Mouse (Mus musculus) cortical plate, adult 2 months (tissue): Measurements from ENCODE around the gene Pemt. TPM values are rescaled to one million over a fixed set of nuclear protein-coding genes. Genes with fewer than 3 reads are reported as not detected.
A peak's percentile ranks its signal among the peaks of the same experiment; 100 is the strongest.

Source experiments
- H3K27ac ChIP-seq: fragments of 200-500 bp; 2 replicates; pipeline ENCODE4 v1.5.1; 2012; ENCODE audit warnings: low read length, control low read depth, inconsistent platforms; ENCODE audit not compliant: insufficient read depth
- H3K4me1 ChIP-seq: fragments of 200-500 bp; 2 replicates; pipeline ENCODE4 v1.6.1; 2011; ENCODE audit warnings: low read length; ENCODE audit not compliant: control insufficient read depth, insufficient read depth
- H3K4me3 ChIP-seq: fragments of 200-500 bp; 2 replicates; pipeline ENCODE4 v1.5.1; 2011; ENCODE audit warnings: mild to moderate bottlenecking, low read length, control low read depth; ENCODE audit not compliant: insufficient read depth
- CTCF ChIP-seq: fragments of 200-500 bp; IDR thresholded peaks from 2 replicates; pipeline ENCODE4 v1.5.1; 2011; ENCODE audit warnings: mild to moderate bottlenecking, control low read depth, low read length; ENCODE audit not compliant: insufficient read depth; ENCODE audit errors: extremely low read depth
- POLR2A ChIP-seq: fragments of 200-500 bp; IDR thresholded peaks from 2 replicates; pipeline ENCODE4 v1.6.1; 2011; ENCODE audit warnings: mild to moderate bottlenecking, low read length, control low read depth; ENCODE audit not compliant: insufficient read depth; ENCODE audit errors: extremely low read depth
- polyA plus RNA-seq: library from polyadenylated mRNA; depleted of rRNA; stranded (reverse); fragments of >200 nt; gene quantifications from 2 replicates; pipeline ENCODE4 v1.2.3, GENCODE M21; 2012

Gene Pemt
- polyA plus RNA-seq, 1 experiment = 7.1 TPM

DNA sequence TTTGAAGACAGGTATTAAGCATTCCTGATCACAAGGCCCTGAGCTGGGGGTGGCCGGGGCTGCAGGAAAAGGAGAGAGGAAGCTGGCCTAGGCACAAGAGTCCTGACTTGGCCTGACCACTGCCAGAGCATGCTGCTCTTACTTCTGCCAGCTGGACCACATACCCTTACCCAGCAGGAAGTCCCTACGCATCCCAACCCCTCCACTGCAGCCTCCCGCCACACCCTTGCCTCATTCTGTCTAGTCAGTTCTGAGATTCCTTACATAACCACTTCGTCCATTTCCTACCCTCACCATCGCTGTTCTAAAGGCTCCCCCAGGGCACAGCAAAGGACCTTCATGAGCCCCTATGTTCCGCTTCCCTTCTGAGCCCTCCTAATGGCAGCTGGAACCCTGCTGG lies 12.0 kb downstream of the Pemt start:
- Histone ChIP-seq H3K4me3 (no peak overlapping the region), H3K27ac (no peak overlapping the region), H3K4me1 (peaks cover 2% of the 10 kb centered on the region; the same call in 1 of the 2 replicates)
- TF ChIP-seq POLR2A = no peak
- no peak for TF ChIP-seq CTCF

DNA sequence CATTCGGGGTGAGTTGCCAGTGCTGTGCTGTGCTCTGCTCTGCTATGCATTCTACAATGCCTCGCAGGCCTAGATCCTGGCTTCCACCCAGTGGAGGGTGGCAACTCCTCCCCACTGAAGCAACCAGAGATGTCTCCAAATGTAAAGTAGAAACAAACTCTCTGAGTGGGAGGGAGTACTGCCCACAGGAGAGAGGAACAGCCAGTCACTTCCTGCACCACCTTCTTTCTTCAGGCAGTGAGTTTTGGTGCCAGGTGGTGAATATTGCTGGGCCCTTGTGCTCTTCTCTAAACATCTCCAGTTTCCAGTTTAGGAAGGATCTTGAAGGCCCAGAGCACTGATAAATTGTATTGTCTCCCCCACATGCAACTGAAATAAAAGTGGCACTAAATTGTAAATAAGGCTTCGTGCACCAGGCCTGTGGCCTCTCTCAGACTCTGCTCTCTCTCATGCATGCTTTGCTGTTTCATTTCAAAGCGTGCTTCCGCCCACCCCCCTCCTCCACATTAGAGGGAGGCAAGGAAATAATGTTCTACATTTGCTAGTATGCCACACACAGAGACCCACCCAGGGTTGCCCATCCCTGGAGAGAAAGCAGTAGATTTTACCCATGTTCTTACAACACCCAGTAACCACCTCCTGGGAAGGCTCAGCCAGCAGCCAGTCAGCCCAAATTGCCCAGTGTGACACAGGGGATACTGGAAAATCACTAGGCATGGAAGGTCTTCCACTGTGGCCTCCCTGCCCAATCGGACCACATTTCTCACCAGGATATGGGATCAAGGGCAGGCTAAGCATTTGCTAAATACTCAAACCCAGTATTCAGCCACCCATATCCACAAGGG lies 13.5 kb downstream of the Pemt start:
- Histone ChIP-seq H3K27ac (no peak overlapping the region), H3K4me3 (no peak overlapping the region), H3K4me1 (peaks cover 2% of the 10 kb centered on the region; the same call in 1 of the 2 replicates)
- TF ChIP-seq POLR2A (no peak), CTCF (no peak)

DNA sequence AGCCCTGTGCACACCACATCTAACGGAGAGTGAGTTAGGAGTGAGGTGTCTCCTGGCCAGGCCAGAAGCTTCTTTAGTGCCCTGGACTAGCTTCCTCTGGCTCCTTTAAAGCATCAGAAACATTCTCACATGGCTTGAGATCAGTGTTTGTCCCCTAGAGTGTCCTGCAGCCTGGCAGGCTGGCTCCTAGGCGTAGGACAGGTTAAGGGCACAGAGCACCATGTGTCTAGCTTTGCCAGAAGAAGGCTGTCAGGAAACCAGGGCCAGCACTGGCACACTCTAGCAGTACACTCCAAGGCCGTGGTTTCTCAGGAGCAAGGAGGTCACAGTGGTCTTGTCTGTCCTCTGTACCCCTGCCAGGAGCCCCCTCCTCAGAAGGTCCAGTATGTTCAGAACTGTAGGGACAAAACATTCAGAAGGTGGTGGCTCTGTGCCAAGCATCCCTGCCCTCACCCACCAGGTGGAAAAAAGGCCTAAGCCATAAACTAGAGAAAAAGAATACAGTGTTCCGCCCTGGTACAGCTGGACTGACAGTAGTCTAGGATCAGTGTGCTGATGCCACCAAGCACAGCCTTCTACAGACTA lies 15.4 kb downstream of the Pemt start:
- Histone ChIP-seq H3K4me3 (no peak overlapping the region), H3K4me1 (peaks cover 2% of the 10 kb centered on the region; the same call in 1 of the 2 replicates), H3K27ac (no peak overlapping the region)
- TF ChIP-seq CTCF = no peak
- TF ChIP-seq POLR2A = no peak

- no peak overlapping the region for H3K27ac ChIP-seq
- H3K4me1 ChIP-seq = peaks cover 2% of the 10 kb centered on the region; the same call in 1 of the 2 replicates
- H3K4me3 ChIP-seq = no peak overlapping the region
- TF ChIP-seq POLR2A = no peak
- TF ChIP-seq CTCF = no peak
Measured at GRCm38 (mm10) chr11:60029976-60030375, 16.3 kb downstream of the Pemt start.

- TF ChIP-seq CTCF = no peak
- no peak for TF ChIP-seq POLR2A
- Histone ChIP-seq H3K4me1 (peaks cover 2% of the 10 kb centered on the region; the same call in 1 of the 2 replicates), H3K4me3 (no peak overlapping the region), H3K27ac (no peak overlapping the region)
Measured at GRCm38 (mm10) chr11:60027913-60028875, 18.1 kb downstream of the Pemt start.

DNA sequence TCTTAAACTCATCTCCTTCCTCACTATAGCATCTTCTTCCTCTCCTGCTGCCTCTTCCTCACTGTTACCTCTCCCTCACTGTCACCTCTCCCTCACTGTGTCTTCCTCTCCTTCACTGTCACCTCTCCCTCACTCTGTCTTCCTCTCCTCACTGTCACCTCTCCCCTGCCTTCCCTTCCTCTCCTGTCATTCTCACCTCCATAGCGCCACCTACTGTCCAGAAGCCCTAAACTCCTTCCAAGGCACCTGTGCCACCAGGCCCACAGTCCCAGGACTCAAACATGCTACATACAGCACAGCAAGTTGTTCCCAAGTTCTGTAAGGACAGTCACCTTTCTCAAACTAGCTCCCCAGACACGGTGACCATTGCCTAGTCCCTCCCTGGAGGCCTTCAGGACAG lies 19.0 kb downstream of the Pemt start:
- Histone ChIP-seq H3K4me3 (no peak overlapping the region), H3K27ac (no peak overlapping the region), H3K4me1 (peaks cover 2% of the 10 kb centered on the region; the same call in 1 of the 2 replicates)
- TF ChIP-seq CTCF (peak; percentile 83), POLR2A (no peak)

DNA sequence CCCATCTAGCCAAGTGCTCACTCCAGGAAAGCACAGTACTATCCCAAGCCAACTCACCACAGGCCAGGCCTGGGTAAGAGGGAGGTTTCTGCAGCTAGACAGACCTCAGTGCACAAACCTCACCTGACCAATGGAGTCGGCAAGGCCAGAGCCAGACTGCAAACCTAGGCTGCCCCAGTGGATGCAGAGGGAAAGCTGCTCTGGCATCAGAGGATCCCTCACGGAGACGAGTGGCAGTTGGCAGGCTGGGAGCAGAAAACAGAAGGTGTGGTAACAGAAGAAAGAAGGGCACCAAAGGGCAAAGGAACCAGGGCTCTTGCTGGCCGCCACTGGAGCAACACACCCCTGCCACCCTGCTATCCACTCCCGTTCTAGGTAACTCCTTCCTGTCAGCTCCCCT lies 20.1 kb downstream of the Pemt start:
- TF ChIP-seq POLR2A (no peak), CTCF (no peak)

GRCm38 (mm10) chr11:60021201-60021600 lies 25.1 kb downstream of the Pemt start:
- no peak for TF ChIP-seq CTCF
- no peak for TF ChIP-seq POLR2A
- no peaks in the 10 kb centered on the region for H3K4me1 ChIP-seq
- H3K27ac ChIP-seq = no peak overlapping the region
- no peak overlapping the region for H3K4me3 ChIP-seq

More for the DNA sequence above, 20.1 kb downstream of the Pemt start:
- Histone ChIP-seq H3K27ac (no peak overlapping the region), H3K4me1 (no peaks in the 10 kb centered on the region), H3K4me3 (no peak overlapping the region)

GRCm38 (mm10) chr11:60016726-60017125 lies 29.6 kb downstream of the Pemt start:
- no peak overlapping the region for H3K27ac ChIP-seq
- no peaks in the 10 kb centered on the region for H3K4me1 ChIP-seq
- no peak for TF ChIP-seq POLR2A
- TF ChIP-seq CTCF = no peak
- no peak overlapping the region for H3K4me3 ChIP-seq
